Mouse (Mus musculus) heart, adult 2 months (tissue): Measurements from ENCODE around the gene Pdgfb.

Experiments used
- CTCF ChIP-seq: fragments of 200-600 bp; IDR thresholded peaks from 2 replicates; pipeline ENCODE4 v1.8.1; 2022; ENCODE audit warnings: antibody characterized with exemption, mild to moderate bottlenecking, moderate library complexity
- EP300 ChIP-seq: fragments of 200-500 bp; IDR thresholded peaks from 2 replicates; pipeline ENCODE4 v1.6.1; 2011; ENCODE audit warnings: low read depth, low read length, control low read depth; ENCODE audit not compliant: insufficient read depth
- POLR2A ChIP-seq: fragments of 200-500 bp; IDR thresholded peaks from 2 replicates; pipeline ENCODE4 v1.6.1; 2011; ENCODE audit warnings: mild to moderate bottlenecking, low read depth, low read length, control low read depth; ENCODE audit not compliant: insufficient read depth

- TF ChIP-seq CTCF (peak; percentile 61), POLR2A (no peak), EP300 (no peak)
These were observed 2.8 kb downstream of the Pdgfb start for GRCm38 (mm10) chr15:80011778-80012526.
